Mouse (Mus musculus) bone marrow macrophage, adult 2 months (primary cell): ENCODE data around the gene Macf1. TPM values are rescaled to one million over a fixed set of nuclear protein-coding genes. Genes with fewer than 3 reads are reported as not detected.
A peak's percentile ranks its signal among the peaks of the same experiment; 100 is the strongest.
"Not testable (repeated sequence)": the region's sequence is repeated elsewhere in the genome, so short reads cannot be mapped to it uniquely, and the experiment has no call there.

Experiments
- H3K27ac ChIP-seq: 2 replicates; pipeline ENCODE4 v1.5.1; 2012; ENCODE audit warnings: low read depth, low read length; ENCODE audit not compliant: insufficient read depth
- H3K4me1 ChIP-seq: 2 replicates; pipeline ENCODE4 v1.6.1; 2012; ENCODE audit warnings: low read length; ENCODE audit not compliant: control insufficient read depth, insufficient read depth
- H3K4me3 ChIP-seq: 2 replicates; pipeline ENCODE4 v1.5.1; 2012; ENCODE audit warnings: mild to moderate bottlenecking, low read length, moderate library complexity; ENCODE audit not compliant: insufficient read depth
- CTCF ChIP-seq: IDR thresholded peaks from 2 replicates; pipeline ENCODE4 v1.5.1; 2012; ENCODE audit warnings: low read depth, mild to moderate bottlenecking, low read length, moderate library complexity
- POLR2A ChIP-seq: IDR thresholded peaks from 2 replicates; pipeline ENCODE4 v1.6.1; 2012; ENCODE audit warnings: mild to moderate bottlenecking, low read depth, low read length, borderline replicate concordance
- polyA plus RNA-seq: library from polyadenylated mRNA; stranded (reverse); fragments of >200 nt; gene quantifications from 2 replicates; pipeline ENCODE4 v1.2.4, GENCODE M21; 2012; ENCODE audit not compliant: missing spikeins, insufficient read depth, insufficient read length

Macf1 gene
- polyA plus RNA-seq, 1 experiment = 182 TPM

DNA sequence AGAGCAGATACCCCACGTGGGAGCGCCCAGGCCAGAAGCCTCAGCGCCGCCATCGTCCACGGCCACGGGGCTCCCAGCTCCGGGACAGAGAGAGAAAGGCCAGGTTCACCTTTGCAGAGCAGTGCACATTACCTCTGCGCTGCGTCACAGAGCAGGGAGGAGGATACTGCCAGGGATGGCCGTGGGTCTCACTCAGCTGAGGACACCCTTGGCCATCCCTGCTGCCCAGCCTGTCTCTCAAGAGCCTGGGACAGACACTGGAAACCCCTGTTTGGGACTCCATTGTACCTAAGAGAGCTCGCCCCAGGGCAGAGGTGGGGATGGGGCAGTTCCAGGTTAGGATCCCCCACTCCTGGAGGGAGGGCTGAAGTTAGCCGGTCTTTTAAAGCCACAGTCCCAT lies 360.6 kb downstream of the Macf1 start, which contains the start of gene Oxct2a:
Gene Oxct2a, minus strand, starts transcription at position 101 of the 400 bp plus-strand sequence.
- TF ChIP-seq CTCF (no peak), POLR2A (no peak)
- no peak within 1 kb of the TSS for H3K27ac ChIP-seq
- H3K4me1 ChIP-seq = no peaks in the 10 kb centered on the region
- no peak within 1 kb of the TSS for H3K4me3 ChIP-seq

DNA sequence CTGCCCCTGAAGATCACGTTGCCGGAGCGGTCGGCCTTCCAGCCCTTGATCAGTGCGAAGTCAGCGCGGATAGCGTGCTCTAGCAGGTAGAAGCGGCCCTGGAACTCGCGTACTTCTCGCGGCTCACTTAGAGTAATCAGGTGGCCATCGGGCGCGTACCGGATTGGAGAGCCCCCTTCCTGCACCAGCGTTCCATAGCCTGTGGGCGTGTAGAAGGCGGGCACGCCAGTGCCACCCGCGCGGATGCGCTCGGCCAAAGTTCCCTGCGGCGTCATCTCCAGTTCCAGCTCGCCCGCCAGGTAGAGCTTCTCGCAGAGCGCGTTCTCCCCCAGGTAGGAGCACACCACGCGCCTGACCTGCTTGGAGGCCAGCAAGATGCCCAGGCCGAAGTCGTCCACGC lies 361.2 kb downstream of the Macf1 start:
- not testable (repeated sequence) for H3K27ac ChIP-seq, H3K4me1 ChIP-seq, H3K4me3 ChIP-seq

DNA sequence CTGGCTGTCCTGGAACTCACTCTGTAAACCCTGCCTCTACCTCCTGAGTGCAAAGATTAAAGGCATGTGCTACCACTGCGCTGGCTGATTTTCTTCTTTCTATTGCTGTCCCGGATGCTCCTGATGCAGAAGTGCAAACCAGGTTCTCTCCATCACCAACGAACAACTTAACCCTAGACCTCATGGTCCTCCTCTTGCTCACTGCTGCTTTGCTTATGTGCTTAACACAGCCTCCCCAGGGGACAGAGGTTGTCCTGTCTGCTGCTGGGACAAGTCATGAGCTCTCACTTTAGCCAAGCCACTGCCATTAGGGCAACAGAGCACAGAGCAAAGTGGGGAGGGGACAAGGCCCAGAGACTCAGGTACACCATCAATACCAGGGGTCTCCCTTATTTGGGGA lies 369.7 kb downstream of the Macf1 start:
- Histone ChIP-seq H3K4me1 (peaks cover 7% of the 10 kb centered on the region), H3K27ac (no peak overlapping the region)
- TF ChIP-seq CTCF = no peak
- TF ChIP-seq POLR2A = no peak

DNA sequence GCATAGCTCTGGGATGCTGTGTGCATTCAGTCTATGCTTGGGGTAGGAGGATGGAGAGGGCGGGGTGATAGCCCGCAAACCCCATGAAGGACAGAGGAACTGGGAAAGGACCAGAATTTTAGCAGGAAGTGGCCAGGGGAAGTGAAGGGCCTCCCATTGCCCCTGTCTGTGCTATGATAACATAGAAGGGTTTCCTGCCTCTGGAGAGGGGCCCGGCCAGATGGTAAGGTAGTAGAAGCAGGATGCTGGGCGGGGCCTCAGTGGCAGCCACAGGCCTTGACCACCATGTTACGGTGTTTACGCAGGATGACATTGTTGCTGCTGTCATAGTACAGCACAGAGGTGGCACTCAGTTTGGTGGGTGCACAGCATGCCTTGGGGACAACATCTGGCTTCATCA lies 371.1 kb downstream of the Macf1 start:
- peaks cover 7% of the 10 kb centered on the region for H3K4me1 ChIP-seq
- H3K4me3 ChIP-seq = no peak overlapping the region
- no peak for TF ChIP-seq POLR2A
- no peak overlapping the region for H3K27ac ChIP-seq

More for the DNA sequence above, 369.7 kb downstream of the Macf1 start:
- H3K4me3 ChIP-seq = no peak overlapping the region

DNA sequence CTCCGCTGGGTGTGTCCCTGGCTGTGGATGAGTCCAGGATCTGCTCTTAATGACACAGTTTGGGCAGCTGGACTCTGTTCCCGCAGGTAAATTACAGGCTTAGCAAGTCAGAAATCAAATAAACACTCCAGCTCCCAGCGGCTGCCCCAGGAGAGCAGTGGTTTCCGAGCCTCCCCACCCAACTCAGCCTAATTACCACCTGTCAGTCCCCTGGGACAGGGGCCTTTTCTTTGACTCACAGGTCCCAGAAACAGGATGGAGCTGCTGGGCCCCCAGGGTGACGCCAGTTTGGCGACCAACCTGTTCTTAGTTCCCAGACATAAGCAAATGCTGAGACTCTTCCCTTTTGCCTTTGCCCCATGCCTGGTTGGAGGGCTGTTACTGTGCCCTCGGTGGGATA lies 372.3 kb downstream of the Macf1 start:
- Histone ChIP-seq H3K4me3 (no peak overlapping the region), H3K4me1 (peaks cover 7% of the 10 kb centered on the region), H3K27ac (no peak overlapping the region)
- TF ChIP-seq POLR2A (no peak), CTCF (no peak)

DNA sequence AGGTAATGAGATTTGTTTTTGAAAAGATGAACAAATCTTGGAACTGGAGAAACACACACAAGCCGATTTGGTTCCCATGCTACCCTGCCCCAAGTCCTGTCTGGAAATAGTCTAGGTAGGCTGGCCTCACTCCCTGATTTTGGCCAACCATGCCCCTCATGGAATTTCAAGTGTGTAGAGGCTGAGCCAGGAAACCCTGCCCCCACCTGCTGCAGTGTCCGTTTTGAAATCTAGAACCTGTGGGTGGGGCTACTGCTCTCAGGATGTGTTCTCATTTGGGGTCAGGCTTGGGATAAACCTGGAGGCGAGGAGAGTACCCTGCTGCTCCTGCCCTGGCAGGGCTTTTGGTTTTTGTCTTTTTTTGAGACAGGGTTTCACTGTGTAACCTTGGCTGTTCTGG lies 375.9 kb downstream of the Macf1 start:
- no peak overlapping the region for H3K4me3 ChIP-seq
- no peak for TF ChIP-seq CTCF
- no peak for TF ChIP-seq POLR2A
- H3K4me1 ChIP-seq = peaks cover 3% of the 10 kb centered on the region
- no peak overlapping the region for H3K27ac ChIP-seq

DNA sequence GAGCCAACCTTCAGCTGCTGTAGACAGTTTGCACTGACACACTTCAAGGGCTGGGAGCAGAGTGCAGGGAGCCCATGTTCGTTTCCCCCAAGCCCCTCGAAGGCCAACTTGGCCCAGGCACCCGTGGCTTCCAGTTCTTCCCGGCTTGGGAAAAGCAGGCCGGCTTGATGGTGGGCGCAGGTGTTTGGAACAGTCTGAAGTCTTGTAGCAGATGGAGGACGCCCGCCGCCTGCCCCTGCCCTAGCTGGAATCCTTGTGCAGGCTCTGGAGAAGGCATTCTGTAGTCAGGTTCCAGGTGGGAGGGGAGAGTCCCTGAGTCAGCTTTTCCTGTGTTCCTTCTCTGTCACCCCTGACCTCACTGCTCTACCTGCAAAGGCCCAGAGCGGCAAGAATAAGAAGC lies 377.2 kb downstream of the Macf1 start:
- H3K27ac ChIP-seq = no peak overlapping the region
- H3K4me1 ChIP-seq = no peaks in the 10 kb centered on the region
- H3K4me3 ChIP-seq = no peak overlapping the region
- TF ChIP-seq POLR2A (no peak), CTCF (no peak)

DNA sequence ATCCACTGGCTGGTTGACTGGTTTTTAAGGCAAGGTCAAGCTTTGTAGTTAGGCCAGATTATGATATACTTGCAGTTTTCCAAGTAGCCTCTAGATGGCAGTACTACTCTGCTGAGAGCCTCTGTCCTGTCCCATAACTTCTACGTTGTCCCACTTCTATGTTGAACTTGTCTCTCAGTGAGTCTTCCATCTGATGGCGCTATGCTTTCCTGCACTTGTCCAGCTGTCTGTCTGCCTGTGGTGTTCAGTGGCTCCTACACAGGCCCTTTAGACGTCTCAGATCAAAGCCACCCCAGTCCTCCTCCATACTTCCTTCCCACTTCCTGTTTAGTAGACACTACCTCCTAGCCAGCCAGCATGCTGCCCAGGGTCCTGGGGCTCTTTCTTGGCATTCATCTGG lies 378.4 kb downstream of the Macf1 start:
- Histone ChIP-seq H3K4me3 (no peak overlapping the region), H3K4me1 (no peaks in the 10 kb centered on the region), H3K27ac (no peak overlapping the region)
- TF ChIP-seq POLR2A (no peak), CTCF (peak; percentile 84)

Other genes with a start within 250 kb of the Macf1 start
- 110 and 121 TPM in 2 replicates for gene Ndufs5, start 33.8 kb upstream of the Macf1 start, polyA plus RNA-seq
- 47.4 and 56.1 TPM in 2 replicates for gene Akirin1, start 66.0 kb upstream of the Macf1 start, polyA plus RNA-seq
- gene Rhbdl2, start 103.5 kb upstream of the Macf1 start, polyA plus RNA-seq = not detected in 2 replicates
- gene 4933427I04Rik, start 175.3 kb upstream of the Macf1 start, polyA plus RNA-seq = not detected in 2 replicates
- 17.1 and 21.1 TPM in 2 replicates for gene Mycbp, start 220.5 kb upstream of the Macf1 start, polyA plus RNA-seq
- 176 and 196 TPM in 2 replicates for gene Rragc, start 233.1 kb upstream of the Macf1 start, polyA plus RNA-seq
- not detected in 2 replicates for gene 4930535I16Rik, start 233.7 kb upstream of the Macf1 start, polyA plus RNA-seq